Mouse (Mus musculus): ENCODE results near the gene Vav3. TPM values are rescaled to one million over a fixed set of nuclear protein-coding genes. Genes with fewer than 3 reads are reported as not detected.

Vav3 gene
- polyA plus RNA-seq, 1 experiment = not detected

DNA sequence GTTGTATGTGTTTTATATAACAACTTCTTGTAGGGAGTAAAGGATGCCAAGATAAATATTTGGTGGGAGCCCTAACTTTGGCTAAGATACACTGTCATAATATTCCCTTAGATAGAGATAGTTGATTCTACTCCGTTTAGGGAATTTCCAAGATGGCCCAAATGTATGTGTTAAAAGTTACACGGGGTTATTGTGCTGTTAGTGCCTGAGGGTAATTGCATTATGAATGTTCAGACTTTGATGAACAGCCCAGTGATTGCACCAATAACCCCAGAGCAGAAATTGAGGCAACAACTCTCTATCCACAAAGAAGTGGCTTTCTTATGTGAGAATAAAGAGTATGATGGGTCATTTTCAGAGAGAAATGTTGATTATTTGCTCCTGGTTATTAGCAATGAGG is 283.3 kb downstream of the Vav3 start:
- no peak for TF ChIP-seq GATA1 (IDR thresholded peaks at IDR 0.05; ENCODE audit: low read length)

DNA sequence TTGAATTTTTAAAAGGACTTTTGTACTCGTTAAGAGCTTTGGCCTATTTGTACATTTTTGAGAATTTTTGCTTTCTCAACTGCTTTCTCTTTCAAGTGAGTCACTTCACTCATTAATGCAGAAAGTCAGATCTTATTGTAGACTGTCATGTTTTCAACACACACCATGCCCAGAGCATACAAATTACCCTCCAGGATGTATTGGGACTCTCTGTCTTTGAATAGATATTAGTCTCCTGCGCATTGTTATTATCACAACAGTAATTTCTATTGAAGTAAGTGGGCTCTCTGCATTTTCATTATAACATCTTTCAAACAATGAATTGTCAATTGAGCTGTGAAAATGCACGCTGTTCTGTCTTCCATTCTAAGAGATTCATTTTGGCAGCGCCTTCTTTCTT is 295.6 kb downstream of the Vav3 start:
- TF ChIP-seq GATA1 (IDR thresholded peaks at IDR 0.05; ENCODE audit: low read length) = no peak

DNA sequence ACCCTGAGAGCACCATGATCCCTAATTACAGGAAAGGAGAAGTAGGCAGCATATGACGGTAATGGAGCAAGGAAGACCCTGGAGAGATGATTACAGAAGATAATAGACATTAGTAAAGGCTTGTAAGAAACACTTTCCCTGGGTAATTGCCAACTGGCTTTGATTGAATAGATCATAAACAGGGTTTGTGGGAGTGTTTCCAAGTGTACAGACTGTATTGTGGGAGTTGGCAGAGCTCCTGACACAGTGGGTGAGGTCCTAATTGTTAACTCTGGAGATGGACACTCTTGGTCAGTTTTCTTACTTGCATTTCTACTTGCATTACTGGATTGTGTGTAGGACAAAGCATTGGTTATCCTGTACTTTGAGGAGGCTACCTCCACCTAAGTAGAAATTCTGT is 298.9 kb downstream of the Vav3 start:
- no peak for TF ChIP-seq GATA1 (IDR thresholded peaks at IDR 0.05; ENCODE audit: low read length)

DNA sequence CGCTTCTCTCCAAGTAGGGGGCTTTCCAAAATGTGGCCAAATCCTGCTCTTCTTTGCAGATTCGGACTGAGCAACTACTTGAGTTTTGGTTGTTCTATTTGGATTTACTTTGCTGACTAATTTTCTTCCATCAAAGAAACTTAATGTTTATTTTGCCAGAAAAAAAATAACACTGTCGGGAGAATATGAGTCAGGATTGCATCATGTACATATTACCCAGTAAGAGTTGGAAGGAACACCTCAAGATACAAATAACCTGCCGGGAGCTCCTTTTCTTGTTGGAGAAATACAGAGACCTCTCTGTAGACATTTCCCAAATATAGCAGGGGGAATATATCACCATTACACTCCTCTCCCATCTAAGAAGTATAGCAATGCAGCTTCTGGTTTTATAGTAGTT is 300.3 kb downstream of the Vav3 start:
- TF ChIP-seq GATA1 (IDR thresholded peaks at IDR 0.05; ENCODE audit: low read length) = no peak

DNA sequence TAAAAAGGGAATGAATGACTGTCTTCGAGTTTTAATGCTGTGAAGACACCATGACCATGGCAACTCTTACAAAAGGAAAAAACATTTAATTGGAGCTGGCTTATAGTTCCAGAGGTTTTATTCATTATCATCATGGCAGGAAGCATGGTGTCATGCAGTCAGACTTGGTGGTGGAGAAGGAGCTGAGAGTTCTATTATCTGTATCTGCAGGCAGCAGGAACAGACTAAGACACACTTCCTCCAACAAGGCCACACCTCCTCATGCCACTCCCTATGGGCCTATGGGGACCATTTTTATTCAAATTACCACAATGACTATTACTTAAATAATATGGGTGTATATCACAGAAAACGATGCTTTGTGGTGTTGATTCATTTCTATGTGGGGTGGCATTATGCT is 307.8 kb downstream of the Vav3 start:
- no peak for TF ChIP-seq GATA1 (IDR thresholded peaks at IDR 0.05; ENCODE audit: low read length)

DNA sequence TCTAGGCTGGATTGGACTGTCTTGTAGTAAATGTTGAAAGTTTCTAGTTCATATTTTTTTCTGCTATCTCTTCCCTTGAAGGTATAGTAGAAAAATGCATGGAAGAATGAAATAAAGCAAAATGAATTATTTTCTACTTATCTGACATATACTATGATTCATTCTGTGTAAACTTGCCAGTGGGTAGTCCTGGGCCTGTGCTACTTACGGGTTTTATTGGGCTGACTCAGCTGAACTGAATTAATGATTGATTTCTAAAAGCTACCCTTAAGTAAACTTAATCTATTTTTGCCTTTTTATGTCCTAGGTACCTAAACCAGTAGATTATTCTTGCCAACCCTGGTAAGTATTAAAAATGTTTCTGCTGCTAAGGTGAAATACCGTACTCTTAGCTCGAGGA is 311.0 kb downstream of the Vav3 start:
- TF ChIP-seq GATA1 (IDR thresholded peaks at IDR 0.05; ENCODE audit: low read length) = no peak

DNA sequence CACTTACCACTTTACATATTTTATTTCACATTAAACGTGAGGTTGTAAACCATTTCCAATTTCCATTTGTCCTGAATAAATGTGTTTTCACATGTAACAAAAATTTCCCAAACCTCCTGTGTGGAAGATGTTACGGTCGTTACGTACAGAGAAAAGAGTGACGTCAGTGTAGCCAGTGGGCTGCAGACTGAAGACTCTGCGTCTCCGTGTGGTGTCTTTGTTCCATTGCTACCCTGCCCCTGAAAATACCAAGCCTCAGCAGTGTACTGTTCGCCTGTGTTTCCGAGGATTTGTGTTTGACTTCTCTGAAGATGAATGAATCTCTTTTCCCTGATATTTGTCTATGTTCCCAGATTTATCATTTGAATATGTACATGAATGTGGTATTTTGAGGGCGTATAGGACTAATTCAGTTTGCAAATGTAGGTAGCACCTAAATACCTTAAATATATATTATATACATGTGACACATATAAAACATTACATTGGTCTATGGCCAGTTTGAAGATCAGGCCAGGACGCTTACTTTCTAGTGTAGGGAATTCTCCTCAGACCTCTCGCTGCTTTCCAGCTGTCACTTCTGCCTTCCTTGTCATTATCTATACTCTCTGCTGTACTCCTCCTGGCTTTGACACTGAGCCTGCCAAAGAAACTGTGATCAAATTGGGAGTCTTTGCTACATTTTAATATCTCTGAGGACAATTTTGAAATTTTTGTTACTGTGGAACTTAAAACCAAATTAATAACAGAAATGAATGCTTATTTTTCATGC is 312.6 kb downstream of the Vav3 start:
- no peak for TF ChIP-seq GATA1 (IDR thresholded peaks at IDR 0.05; ENCODE audit: low read length)

DNA sequence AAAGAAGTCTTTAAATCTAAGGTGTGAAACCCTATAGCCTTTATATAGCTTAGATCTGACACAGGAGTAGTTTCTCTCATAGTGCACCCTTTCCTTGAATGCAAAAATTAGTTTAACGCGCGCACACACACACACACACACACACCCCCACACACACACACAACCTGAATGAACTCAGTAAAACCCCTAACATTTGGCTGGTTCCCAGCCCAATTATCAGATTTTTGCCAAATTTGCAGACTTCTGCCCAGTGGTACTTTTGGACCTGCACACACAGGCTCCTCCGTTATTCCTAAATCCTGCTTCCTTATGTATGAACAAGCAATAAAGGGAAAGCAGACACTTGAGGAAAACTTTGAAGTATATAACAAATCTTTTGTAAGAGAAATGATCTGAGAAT is 313.9 kb downstream of the Vav3 start:
- TF ChIP-seq GATA1 (IDR thresholded peaks at IDR 0.05; ENCODE audit: low read length) = no peak

DNA sequence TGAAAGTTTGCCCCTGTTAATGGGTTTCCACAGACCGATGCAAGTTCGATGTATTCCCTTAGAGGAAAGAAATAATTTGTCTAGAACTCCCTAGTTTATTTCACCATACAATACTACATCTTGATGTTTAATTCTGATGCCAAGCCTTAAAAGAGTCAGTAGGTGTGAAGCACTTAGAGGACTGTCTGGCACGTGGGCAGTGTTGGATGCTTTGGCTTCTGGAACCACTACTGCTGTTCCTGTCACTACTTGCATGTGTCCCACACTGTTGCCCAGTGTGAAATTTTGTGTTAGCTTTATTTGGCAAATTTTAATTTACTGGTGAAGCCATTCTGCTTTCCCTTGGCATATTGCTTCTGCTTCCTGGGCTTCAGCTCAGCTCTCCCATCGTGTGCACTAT is 331.3 kb downstream of the Vav3 start:
- no peak for TF ChIP-seq GATA1 (IDR thresholded peaks at IDR 0.05; ENCODE audit: low read length)

DNA sequence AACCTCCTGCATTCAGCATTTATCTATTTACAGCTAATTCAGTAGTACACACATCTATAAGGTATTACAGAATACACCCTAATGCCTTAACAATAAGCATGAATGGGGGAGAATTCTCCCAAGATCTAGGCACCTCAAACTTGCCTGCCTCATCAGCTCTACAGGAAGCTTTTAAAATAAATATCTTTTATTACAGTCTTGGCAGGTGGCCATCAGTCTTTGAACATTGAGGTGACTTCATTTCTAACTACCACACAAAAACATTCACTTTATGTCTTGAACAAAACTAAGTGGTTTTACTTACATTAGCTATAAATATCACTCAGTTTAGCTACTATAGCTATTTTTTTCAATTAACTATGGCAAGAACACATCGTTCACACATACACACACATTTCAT is 332.5 kb downstream of the Vav3 start:
- no peak for TF ChIP-seq GATA1 (IDR thresholded peaks at IDR 0.05; ENCODE audit: low read length)

DNA sequence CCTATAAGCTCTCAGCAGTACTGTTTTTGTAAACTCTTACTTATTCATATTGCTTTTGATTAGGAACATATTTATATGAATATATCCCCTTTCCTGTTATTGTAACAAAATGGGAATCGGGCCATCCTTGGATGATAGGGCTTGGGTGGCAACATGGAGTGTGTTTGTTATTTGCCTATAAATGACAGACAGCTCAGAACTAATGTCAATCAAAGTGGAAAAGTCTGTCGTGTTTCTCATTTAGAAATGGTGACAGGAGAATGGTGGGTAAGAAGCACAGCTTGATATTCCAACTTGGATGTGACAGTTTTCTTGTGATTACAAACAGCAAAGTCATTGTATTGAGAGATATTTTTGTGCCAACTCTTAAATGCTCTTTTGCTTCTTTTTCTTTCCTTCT is 339.8 kb downstream of the Vav3 start:
- no peak for TF ChIP-seq GATA1 (IDR thresholded peaks at IDR 0.05; ENCODE audit: low read length)

DNA sequence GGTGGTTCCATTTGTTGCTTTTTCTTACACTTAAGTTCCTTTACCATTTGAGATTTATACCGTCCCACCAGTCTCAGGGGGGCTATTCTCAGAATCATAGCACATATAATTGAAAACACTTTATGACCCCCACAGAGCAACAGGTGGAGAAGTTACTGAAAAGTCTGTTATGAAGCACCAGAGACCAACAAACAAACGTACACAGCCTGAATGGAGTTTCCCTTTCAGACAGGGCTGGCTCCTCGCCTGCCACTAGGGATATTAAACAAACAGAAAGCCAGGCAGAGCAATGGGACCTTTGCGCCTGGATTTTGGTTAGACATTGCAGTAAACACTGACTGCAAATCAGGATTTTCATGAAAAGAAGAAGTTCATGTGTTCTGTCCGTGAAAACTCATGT is 341.4 kb downstream of the Vav3 start:
- TF ChIP-seq GATA1 (IDR thresholded peaks at IDR 0.05; ENCODE audit: low read length) = no peak

DNA sequence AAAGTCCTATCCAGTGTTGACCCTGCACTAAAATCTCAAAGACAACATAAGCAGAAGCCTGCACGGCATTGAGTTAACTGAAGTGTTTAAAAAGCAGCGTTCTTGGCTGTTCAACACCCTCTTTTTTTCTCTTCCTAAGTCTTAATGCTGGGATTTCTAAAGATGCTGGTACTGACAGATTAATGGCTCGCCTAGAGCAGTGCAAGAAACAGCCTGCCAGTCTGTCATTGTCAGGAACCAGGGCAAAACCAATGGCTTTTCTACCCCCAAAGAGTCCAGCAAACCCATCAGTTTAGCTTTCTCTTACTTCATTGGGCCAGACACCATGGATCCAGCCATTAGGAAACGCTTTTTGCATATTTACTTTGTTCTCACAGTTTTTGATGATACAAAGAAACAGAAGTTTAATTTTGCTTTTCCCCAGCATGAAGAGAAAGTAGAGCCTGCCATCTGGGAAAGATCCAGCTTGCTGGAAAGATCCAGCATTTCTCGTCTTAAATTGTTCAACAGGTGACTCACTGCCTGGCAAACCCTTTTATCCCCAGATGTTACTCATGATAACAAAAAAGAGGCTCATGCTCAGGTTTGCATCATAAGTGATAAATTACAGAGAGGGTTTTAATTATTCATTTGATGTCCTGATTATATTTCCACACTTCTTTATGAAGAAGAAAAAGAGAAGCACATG is 343.3 kb downstream of the Vav3 start:
- TF ChIP-seq GATA1 (IDR thresholded peaks at IDR 0.05; ENCODE audit: low read length) = no peak

DNA sequence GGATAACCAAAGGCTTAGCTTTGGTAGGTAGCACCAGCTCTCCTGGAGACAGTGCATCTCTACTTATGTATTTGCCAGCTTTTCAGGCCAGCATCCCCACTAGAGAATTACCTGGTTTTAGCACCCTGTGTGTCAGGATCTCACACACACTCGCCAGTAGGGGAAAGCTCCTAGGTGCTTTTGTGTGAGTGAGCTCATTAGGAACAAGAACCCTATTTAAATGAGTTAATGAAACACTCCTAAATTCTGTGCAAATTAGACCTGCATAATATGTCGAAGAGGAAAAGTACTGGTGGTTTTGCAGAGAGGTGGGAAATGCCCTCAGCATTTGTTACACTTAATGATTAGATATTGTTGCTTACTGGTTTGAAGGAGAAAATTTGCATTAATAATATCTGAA is 350.1 kb downstream of the Vav3 start:
- TF ChIP-seq GATA1 (IDR thresholded peaks at IDR 0.05; ENCODE audit: low read length) = no peak

DNA sequence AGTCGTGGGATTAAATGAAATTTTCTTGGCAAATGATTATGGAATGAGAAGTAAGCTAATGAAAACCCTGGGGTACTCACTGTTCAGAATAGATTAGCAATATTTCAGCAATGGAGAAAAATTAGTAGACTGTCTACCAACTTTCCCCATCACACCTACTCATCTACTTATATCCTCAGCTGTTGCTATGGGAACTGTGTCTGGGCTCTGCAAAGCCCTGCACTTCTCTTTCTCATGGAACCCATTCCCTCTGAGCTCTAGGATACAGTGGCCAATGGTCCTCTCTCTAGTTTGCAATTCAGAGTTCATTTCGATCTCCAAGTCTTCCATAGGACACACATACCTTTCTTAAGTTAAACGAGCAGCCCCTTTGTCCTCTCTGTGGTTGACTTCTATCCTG is 352.2 kb downstream of the Vav3 start:
- no peak for TF ChIP-seq GATA1 (IDR thresholded peaks at IDR 0.05; ENCODE audit: low read length)

DNA sequence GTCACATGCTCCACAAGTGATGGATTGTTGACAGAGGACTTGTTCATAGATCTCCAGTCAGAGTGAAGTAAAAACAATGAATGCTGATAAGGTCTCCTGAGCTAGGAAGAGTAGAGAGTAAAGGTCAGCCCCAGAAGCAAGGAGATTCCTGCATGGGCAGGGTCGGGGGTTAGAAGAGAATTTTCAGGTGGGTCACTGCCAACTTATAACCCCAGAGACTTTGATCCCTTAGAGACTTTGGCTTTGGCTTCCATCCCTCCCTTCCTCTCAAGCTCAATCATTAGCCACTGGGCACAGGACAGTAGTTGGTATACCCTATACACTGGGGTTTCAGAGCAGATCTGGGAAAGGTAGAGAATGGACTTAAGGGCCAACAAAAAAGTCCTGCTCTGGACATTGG is 360.8 kb downstream of the Vav3 start:
- TF ChIP-seq GATA1 (IDR thresholded peaks at IDR 0.05; ENCODE audit: low read length) = no peak

DNA sequence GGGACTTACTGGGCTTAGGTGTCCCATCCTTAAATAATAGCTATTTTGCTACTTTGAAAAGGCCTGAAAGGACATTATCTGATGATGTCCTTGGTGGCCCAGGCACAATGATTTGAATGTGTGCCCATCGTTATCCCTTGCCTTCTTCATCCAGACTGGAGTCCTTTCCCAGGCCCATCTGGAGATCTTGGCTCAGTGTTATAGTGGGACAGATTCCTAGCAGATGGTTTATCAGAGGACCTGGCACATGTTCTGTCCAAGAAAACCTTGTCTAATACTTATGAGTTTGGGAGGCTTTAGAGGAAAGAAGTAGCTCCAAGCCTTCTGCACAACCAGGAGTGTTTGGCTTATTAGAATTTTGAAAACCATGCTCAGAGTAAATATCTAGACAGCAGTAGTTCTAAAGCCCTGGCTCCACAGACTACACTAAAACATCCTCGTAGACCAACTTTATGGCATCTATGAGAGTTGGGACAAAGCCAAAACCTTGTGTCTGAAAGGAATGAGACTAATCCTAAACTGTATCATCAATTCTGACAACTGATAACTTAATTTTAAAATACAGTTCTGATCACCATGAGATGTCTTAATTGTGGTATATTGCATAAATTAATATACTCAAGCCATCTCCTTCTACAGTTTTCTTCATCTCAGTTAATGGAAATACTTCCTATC is 367.5 kb downstream of the Vav3 start:
- TF ChIP-seq GATA1 (IDR thresholded peaks at IDR 0.05; ENCODE audit: low read length) = no peak
